Mouse (Mus musculus) monocyte, adult 5-6 weeks (primary cell): Measurements from ENCODE around the gene Syna. TPM values are rescaled to one million over a fixed set of nuclear protein-coding genes. Genes with fewer than 3 reads are reported as not detected.
A peak's percentile ranks its signal among the peaks of the same experiment; 100 is the strongest.

ENCODE experiments used
- ATAC-seq: fragments of 153-309, 156-312 bp; replicated peaks from 2 replicates; pipeline ENCODE4 v1.8.0; 2017; ENCODE audit warnings: mild to moderate bottlenecking; ENCODE audit not compliant: low TSS enrichment, insufficient number of reproducible peaks, severe bottlenecking, poor library complexity, low FRiP score
- total RNA-seq: library from RNA; stranded (forward); fragments of 200-1000, 200-491, 200-594 nt; gene quantifications from 3 replicates; pipeline ENCODE4 v1.2.3, GENCODE M21; 2017

The Syna gene
- total RNA-seq, 1 experiment from 2014 or later, result not detected

GRCm38 (mm10) chr5:134544516-134545241, 15.3 kb downstream of the Syna start:
- no peak for ATAC-seq

- ATAC-seq, result no peak
Measured at GRCm38 (mm10) chr5:134541640-134542039, 18.3 kb downstream of the Syna start.

GRCm38 (mm10) chr5:134540881-134541280, 19.1 kb downstream of the Syna start:
- no peak for ATAC-seq

- no peak for ATAC-seq
Measured at GRCm38 (mm10) chr5:134539891-134540290, 20.1 kb downstream of the Syna start.

- no peak for ATAC-seq
Measured at GRCm38 (mm10) chr5:134536036-134536435, 23.9 kb downstream of the Syna start.

GRCm38 (mm10) chr5:134532417-134532816, 27.6 kb downstream of the Syna start:
- peak; percentile 96 for ATAC-seq

- no peak for ATAC-seq
Measured at GRCm38 (mm10) chr5:134531585-134531984, 28.4 kb downstream of the Syna start.

GRCm38 (mm10) chr5:134530830-134531229, 29.1 kb downstream of the Syna start:
- no peak for ATAC-seq

- ATAC-seq, result no peak
Measured at GRCm38 (mm10) chr5:134528488-134528887, 31.5 kb downstream of the Syna start.

- ATAC-seq, result no peak
Measured at GRCm38 (mm10) chr5:134525971-134526711, 33.8 kb downstream of the Syna start.

- ATAC-seq, result no peak
Measured at GRCm38 (mm10) chr5:134523728-134524127, 36.2 kb downstream of the Syna start.

- no peak for ATAC-seq
Measured at GRCm38 (mm10) chr5:134522524-134522923, 37.4 kb downstream of the Syna start.

GRCm38 (mm10) chr5:134521806-134522205, 38.2 kb downstream of the Syna start:
- ATAC-seq, result peak; percentile 97

- no peak for ATAC-seq
Measured at GRCm38 (mm10) chr5:134521131-134521530, 38.8 kb downstream of the Syna start.

GRCm38 (mm10) chr5:134520120-134520519, 39.9 kb downstream of the Syna start:
- no peak for ATAC-seq

- ATAC-seq, result no peak
Measured at GRCm38 (mm10) chr5:134519471-134519870, 40.5 kb downstream of the Syna start.

GRCm38 (mm10) chr5:134512086-134512485, 47.9 kb downstream of the Syna start:
- ATAC-seq, result no peak

GRCm38 (mm10) chr5:134510266-134510665, 49.7 kb downstream of the Syna start:
- no peak for ATAC-seq

GRCm38 (mm10) chr5:134508965-134509364, 51.0 kb downstream of the Syna start:
- ATAC-seq, result no peak
